Mouse (Mus musculus) left cerebral cortex, adult 9 months (tissue): Measurements from ENCODE around the gene Mei4.

Source experiments
- DNase-seq, 2 experiments: peaks; one replicate each; pipeline ENCODE4 v3.0.0; 2022; ENCODE audit warnings: low spot score in 2 of 2

Gene Mei4

DNA sequence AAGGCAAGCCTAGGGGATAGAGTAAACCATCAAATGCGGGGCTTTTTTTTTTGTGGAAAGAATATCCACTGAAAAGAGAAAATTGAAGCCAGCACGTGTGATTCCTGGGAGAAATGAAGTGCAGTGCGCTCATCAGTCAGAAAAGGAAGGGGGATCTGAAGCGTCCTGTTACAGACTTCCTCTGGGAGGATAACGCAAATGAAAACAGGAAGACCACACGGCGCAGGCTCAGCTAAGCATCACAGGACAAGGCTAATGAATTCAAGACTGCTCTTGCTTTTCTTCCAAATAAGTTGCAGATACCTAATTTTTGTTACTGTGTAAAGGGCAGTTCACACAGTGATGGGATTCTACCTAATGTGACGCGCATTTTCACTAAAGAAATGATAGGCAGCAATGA is 296.7 kb downstream of the Mei4 start:
- DNase-seq, result no peak

DNA sequence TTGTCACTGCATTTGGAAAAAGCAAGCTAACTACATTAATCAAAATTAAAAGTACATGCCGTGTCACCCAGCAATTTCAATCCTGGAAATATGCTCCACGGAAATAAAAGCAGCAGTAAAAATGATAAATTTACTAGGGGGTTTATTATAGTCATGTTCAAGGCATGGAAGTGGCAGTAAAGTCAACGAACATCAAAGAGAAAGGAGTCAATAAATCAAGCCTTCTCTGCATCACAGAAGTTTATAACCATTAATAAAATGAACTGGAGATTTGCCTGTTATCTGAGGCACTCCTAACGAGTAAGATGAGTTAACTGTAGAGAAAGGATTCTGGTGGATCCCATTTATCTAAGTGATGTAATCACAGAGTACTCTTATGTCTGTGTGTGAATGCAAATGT is 298.9 kb downstream of the Mei4 start:
- no peak for DNase-seq

DNA sequence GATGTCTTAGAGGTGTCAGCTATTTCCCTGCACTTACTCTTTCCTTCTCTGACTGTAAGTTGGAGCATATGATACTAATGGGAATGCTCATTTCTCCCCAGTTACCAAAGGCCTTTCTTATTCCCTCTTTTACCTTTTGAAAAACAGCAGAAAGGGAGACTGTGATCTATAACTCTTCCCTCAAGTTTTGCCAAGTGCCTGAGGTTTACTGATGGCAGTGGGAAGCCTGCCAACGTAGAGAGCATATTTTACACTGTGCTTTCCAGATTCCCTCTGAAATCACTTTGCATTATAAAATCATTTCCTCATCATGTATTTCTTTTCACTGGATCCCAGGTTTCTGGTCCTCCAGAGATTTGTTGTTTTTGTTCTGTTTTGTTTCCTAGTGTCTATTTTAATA is 354.5 kb downstream of the Mei4 start:
- no peak for DNase-seq

DNA sequence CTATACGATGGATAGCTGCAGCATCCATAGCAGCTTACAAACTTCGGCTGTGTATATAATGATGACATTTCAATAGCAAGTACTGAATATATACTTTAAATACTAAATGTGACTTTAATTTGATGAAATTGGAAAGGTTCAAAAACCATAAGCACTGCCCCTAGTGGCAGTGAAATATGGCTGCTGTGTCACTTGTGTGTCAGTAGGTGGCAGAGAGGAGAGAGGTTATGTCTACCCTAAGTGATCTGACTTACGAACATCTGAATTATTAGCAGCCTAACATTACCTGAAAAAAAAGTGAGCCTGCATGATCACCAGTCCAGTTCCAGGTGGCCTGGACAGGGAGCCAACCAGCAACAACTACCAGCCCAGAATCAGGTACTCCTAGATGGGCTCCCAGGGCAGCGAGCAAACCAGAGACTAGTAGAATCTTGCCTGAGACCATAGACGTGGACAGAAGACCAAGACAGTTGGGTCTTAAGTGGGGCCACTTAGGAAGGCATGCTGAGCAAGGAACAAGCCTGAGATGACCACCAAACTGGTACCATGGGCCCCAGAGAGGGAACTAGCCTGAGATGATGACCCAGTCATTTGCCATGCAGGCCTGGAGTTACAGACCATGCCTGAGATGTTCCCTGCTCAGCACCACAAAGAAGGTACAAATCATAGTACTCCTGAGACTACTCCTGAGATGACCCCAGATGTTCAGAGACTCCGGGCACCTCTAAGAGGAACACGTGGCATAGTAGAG is 384.4 kb downstream of the Mei4 start:
- DNase-seq, result no peak
